Mouse (Mus musculus) frontal cortex, adult 2 months (tissue): ENCODE measurements at regions not wholly inside any gene's neighbourhood (a gene's known extent, or its start where the extent isn't known, plus 50 kb on each side); places are given as distances from the start of the nearest gene placed in this dataset.

ENCODE experiments used
- DNase-seq, 2 experiments: peaks; one replicate each; pipeline ENCODE4 v3.0.0; 2022; ENCODE audit warnings: low spot score in 1 of 2; ENCODE audit errors: extremely low spot score in 1 of 2

- peak in 1 of 2 experiments; percentile 52 for DNase-seq
These were observed 208.5 kb upstream of the Arpp21 start for GRCm38 (mm10) chr9:112444220-112444619.

GRCm38 (mm10) chr9:112436094-112436493 lies 200.4 kb upstream of the Arpp21 start:
- peak; percentile 47 to 76 for DNase-seq

DNA sequence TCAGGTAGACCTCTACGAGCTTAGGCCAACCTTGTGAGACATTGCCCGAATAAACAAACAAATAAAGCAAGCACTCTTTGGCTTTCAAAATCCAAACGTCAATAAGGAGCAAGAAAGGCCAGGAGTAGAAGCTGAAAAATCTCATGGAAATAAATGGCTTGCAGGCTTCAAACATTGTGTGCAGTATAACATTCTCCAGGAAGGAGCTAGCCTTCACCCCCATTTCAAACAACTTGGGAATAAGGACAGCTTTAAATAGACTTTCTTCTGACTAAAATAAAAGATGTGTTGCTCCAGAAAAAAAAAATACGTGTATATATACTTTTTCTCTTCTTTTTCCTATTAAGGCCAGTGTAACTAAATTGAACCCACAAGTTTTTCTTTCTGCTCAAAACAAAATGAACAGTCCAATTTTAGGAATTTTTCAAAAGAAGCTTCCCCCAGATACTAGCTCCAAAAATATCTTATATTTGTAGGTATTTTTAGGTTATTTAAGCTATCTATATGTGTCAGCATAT lies 196.2 kb upstream of the Arpp21 start:
- DNase-seq: no peak

GRCm38 (mm10) chr9:112429196-112429595 lies 193.5 kb upstream of the Arpp21 start:
- no peak for DNase-seq

DNA sequence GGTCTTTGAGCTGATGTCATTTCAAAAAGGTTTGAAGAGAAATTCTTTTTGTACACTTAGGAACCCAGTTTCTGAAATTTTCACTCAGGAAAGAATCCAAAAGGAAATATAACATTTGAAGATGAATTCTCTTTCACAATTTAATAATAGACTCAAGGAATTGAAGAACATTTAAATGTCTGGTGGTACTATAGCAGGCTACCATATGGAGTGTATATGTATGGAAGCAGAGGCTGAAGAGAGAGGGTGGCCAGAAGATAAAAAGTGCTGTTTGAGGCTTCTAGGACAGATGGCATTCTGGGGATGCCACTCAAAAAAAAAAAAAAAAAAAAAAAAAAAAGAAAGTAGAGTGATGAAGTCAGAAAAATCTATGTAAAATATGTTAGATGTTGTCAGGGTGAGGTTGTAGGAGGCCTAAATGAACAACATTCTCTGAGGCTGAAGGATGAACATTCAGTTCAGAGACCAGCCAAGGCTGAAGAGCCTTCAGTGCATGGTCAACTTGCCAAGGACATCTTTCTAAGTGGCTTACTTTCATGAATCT lies 170.1 kb upstream of the Arpp21 start:
- peak; percentile 19 to 33 for DNase-seq

GRCm38 (mm10) chr9:112370746-112371145 lies 135.0 kb upstream of the Arpp21 start:
- DNase-seq: no peak

GRCm38 (mm10) chr9:112367291-112367690 lies 131.6 kb upstream of the Arpp21 start:
- no peak for DNase-seq

DNA sequence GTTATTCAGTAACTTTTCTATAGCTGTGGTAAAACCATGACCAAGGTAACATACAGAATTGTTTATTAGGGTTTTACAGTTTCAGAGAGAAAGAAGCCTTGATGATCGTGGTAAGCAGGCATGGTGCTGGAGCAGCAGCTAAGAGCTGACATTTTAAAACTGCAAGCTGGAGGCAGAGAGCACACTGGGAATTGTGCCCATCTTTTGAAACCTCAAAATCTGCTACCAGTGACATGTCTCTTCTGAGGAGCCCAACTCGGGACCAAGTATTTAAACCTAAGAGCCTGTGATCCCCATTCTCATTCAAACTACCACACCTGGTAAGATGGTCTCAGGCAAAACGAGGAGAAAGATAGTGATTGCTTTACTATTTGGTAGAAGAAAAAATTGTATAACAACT lies 125.6 kb upstream of the Arpp21 start:
- peak in 1 of 2 experiments; percentile 51 for DNase-seq

DNA sequence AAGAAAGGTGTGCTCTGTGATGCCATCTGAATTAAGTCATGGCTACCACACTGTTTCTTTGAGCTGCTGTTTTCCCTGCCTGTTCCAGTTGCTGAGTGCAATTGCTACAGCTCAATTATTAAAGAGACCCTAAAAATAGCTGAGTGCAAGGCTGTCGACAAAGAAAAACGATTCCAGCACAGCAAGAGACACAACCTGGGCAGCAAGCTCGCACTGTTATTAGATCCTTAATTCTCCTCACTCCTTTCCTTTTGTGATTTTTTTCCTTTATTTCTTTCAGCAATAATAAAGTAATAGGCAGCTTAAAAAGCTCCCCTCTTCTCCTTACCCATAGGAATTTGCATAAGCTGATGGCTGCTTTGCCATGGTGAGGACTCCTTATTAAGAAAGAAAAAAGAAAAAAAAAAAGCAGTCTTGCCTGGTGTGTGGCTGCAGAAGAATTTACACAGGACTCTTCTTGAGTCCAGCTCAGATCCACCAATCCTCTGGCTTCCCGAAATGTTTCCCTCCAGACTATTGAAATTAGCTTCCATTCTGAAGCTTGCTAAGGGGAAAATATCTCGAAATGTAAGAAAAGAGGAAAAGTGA lies 123.1 kb upstream of the Arpp21 start:
- no peak for DNase-seq

GRCm38 (mm10) chr9:112353196-112353595 lies 117.5 kb upstream of the Arpp21 start:
- no peak for DNase-seq

DNA sequence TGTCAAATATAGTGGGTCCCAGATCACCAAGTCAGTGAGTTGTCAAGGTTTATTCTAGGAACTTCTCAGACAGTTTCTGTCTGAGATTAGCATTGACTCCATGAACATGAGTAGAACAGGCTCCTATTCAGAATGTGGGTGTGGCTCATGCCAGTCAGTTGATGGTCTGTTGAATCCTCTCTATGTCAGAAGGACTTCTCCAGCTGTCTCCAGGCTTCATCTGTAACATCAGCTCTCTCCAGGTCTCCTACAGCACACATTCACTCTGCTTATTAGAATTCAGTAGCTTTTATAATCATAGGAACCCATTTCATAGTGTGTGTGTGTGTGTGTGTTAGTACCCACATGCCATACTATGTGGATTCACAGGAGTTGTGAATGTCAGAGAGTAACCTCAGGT lies 113.2 kb upstream of the Arpp21 start:
- DNase-seq: no peak

DNA sequence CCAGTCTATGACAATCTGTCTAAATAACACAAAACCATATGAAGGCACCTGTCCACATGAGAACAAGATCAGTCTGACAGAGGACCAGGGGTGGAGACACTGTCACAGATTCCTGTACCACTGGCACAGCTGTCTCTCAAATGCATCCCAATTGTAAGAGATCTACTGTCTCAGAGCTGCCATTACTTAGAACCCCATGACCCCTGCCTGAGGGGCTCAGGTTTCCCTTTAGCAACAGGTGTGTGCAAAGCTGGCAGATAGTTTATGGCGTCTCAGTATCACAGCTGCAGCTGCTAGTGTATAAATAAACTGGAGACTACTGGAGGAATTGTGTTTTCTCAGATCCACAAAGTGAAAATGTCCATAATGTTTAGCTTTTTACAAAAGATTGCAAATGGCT lies 109.1 kb upstream of the Arpp21 start:
- DNase-seq: no peak

DNA sequence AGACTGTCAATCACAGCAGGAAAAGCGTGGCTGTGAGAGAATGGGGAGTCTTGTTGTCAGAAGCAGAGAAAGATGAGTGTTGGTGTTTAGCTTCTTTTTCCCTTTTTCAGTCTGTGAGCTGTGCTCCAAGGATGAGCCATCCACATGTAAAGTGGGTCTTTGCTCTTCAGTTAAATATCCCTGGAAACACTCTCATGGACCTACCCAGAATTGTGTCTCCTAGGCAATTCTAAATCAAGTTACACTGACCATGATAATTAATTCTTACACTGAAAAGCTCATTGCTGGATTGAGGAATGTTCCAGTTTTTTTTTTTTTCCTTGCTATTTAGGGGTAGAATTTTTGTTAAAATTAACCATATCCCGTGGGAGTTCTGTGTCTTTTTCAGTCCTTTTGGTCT lies 104.6 kb upstream of the Arpp21 start:
- peak in 1 of 2 experiments; percentile 32 for DNase-seq

GRCm38 (mm10) chr9:112320016-112320415 lies 84.3 kb upstream of the Arpp21 start:
- no peak for DNase-seq

DNA sequence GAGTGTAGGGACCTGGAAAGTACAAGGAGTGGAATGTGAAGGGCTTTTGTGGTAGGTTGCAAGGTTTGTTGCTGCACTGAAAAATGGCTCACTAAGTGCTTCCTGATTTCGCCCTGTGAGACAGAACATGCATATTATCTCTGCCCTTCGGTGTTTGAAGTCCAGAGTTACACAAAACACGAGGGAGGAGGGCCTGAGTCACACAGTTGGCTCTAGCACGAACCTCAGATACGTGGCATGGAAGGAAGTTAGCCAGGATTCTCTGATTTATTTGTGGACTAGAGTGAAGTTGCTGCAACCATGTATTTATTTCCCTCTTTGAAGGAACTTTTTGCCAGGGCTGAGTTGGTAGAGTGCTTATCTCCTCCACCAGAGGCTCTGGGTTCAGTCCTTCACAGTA lies 73.2 kb upstream of the Arpp21 start:
- DNase-seq: no peak

DNA sequence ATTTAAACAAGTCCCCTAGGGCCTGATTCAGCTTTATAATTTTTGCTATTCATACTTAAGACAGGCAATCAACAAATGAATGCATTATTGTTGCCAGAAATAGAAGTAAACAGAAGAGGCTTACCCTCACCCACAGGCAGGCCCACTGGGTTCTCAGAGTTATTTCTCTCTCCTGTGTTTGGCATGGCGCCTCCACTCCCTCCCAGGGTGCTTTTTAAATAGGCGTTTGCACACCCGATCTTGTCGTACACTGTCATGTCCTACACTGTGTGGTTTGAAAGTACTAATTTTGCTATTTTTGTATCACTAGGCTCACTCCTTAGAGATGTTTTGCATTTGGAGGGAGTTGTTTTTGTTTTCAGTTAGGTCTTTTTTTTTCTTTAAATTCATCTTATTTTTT lies 72.1 kb upstream of the Arpp21 start:
- peak; percentile 49 to 62 for DNase-seq

- peak; percentile 9 to 15 for DNase-seq
These were observed 56.1 kb upstream of the Arpp21 start for GRCm38 (mm10) chr9:112291875-112292274.
